Mouse (Mus musculus): ENCODE measurements at regions not wholly inside any gene's neighbourhood (a gene's known extent, or its start where the extent isn't known, plus 50 kb on each side); places are given as distances from the start of the nearest gene placed in this dataset.
A peak's percentile ranks its signal among the peaks of the same experiment; 100 is the strongest.

- DNase-seq, result peak; percentile 8 to 10
Observed at GRCm38 (mm10) chr5:54411275-54411904, 413.1 kb downstream of the Stim2 start.

- no peak for DNase-seq
Observed at GRCm38 (mm10) chr5:54419811-54420470, 421.6 kb downstream of the Stim2 start.

- no peak for DNase-seq
Observed at GRCm38 (mm10) chr5:54439286-54439685, 441.0 kb downstream of the Stim2 start.

- DNase-seq, result no peak
Observed at GRCm38 (mm10) chr5:54440794-54441447, 442.6 kb downstream of the Stim2 start.

- no peak for DNase-seq
Observed at GRCm38 (mm10) chr5:54441598-54441997, 443.3 kb downstream of the Stim2 start.

GRCm38 (mm10) chr5:54483916-54484315 lies 485.6 kb downstream of the Stim2 start:
- DNase-seq, result no peak
